Mouse (Mus musculus): Measurements from ENCODE around the gene Aasdh. TPM values are rescaled to one million over a fixed set of nuclear protein-coding genes. Genes with fewer than 3 reads are reported as not detected.

Gene Aasdh
- polyA plus RNA-seq (2015; fragmentation: Nextera tagmentation; extraction: Ambion mirVana), result 20.4 and 21.6 TPM in 2 replicates

GRCm38 (mm10) chr5:76905405-76906154, at the start of gene Aasdh:
TSS of gene Aasdh (minus strand) at chr5:76905514.
- H3K9me3 ChIP-seq, result no peaks in the 10 kb centered on the region
- H3K4me3 ChIP-seq, result peak within 1 kb of the TSS; percentile 84
- no peaks in the 10 kb centered on the region for H3K36me3 ChIP-seq (replicated peaks)
- peak within 1 kb of the TSS; percentile 82 for H3K9ac ChIP-seq
- H3K27me3 ChIP-seq (replicated peaks), result no peaks in the 10 kb centered on the region
- peak within 1 kb of the TSS; percentile 66 for H3K4me2 ChIP-seq
- under 1% methylated on average over 47 of the region's 47 CpGs for WGBS
- H3K4me1 ChIP-seq, result peaks cover 8% of the 10 kb centered on the region; the same call in 1 of the 2 replicates
- H3K27ac ChIP-seq, result peak within 1 kb of the TSS; percentile 89
- ATAC-seq (replicated peaks), result peak; percentile 99

- ATAC-seq (replicated peaks), result no peak
- no peaks in the 10 kb centered on the region for H3K27me3 ChIP-seq (replicated peaks)
- H3K4me3 ChIP-seq, result no peak overlapping the region
- WGBS, result 85% methylated on average over 6 of the region's 6 CpGs
- H3K9me3 ChIP-seq, result no peaks in the 10 kb centered on the region
- H3K4me2 ChIP-seq, result no peak overlapping the region
- peaks cover 14% of the 10 kb centered on the region; the same call in 1 of the 2 replicates for H3K36me3 ChIP-seq (replicated peaks)
- no peak overlapping the region for H3K27ac ChIP-seq
- no peak overlapping the region for H3K9ac ChIP-seq
- peaks cover 24% of the 10 kb centered on the region for H3K4me1 ChIP-seq
Measured at GRCm38 (mm10) chr5:76954271-76954900, 49.1 kb upstream of the Aasdh start.

GRCm38 (mm10) chr5:76953794-76954193, 48.5 kb upstream of the Aasdh start:
- H3K9ac ChIP-seq, result no peak overlapping the region
- H3K36me3 ChIP-seq (replicated peaks), result peaks cover 12% of the 10 kb centered on the region; the same call in 1 of the 2 replicates
- no peaks in the 10 kb centered on the region for H3K9me3 ChIP-seq
- H3K4me3 ChIP-seq, result no peak overlapping the region
- peaks cover 25% of the 10 kb centered on the region for H3K4me1 ChIP-seq
- H3K27ac ChIP-seq, result no peak overlapping the region
- H3K27me3 ChIP-seq (replicated peaks), result no peaks in the 10 kb centered on the region
- no peak for ATAC-seq (replicated peaks)
- no peak overlapping the region for H3K4me2 ChIP-seq
- WGBS, result 85% methylated on average over 3 of the region's 3 CpGs

GRCm38 (mm10) chr5:76952112-76953040, 47.1 kb upstream of the Aasdh start:
- Histone ChIP-seq H3K4me2 (peak overlapping the region; percentile 93), H3K4me3 (peak overlapping the region; percentile 65), H3K9ac (peak overlapping the region; percentile 63), H3K36me3 (replicated peaks) (peaks cover 9% of the 10 kb centered on the region; the same call in 1 of the 2 replicates), H3K27ac (peak overlapping the region; percentile 82), H3K9me3 (no peaks in the 10 kb centered on the region), H3K27me3 (replicated peaks) (no peaks in the 10 kb centered on the region), H3K4me1 (peaks cover 25% of the 10 kb centered on the region)
- no peak for ATAC-seq (replicated peaks)
- 22% methylated on average over 7 of the region's 7 CpGs for WGBS

GRCm38 (mm10) chr5:76951106-76952027, 46.1 kb upstream of the Aasdh start, which contains the start of the genes Paics and Ppat:
TSS of gene Paics (plus strand) at chr5:76951307.
TSS of gene Ppat (minus strand) at chr5:76951578.
- under 1% methylated on average over 81 of the region's 81 CpGs for WGBS
- Histone ChIP-seq H3K9ac (peak within 1 kb of the TSS; percentile 63), H3K4me3 (peak within 1 kb of the TSS; percentile 65), H3K36me3 (replicated peaks) (no peaks in the 10 kb centered on the region), H3K4me2 (peak within 1 kb of the TSS; percentile 93), H3K27me3 (replicated peaks) (no peaks in the 10 kb centered on the region), H3K27ac (peak within 1 kb of the TSS; percentile 82), H3K4me1 (peaks cover 25% of the 10 kb centered on the region), H3K9me3 (no peaks in the 10 kb centered on the region)
- peak; percentile 98 for ATAC-seq (replicated peaks)

- H3K36me3 ChIP-seq (replicated peaks), result no peaks in the 10 kb centered on the region
- under 1% methylated on average over 24 of the region's 24 CpGs for WGBS
- no peak; the same call in 1 of the 2 replicates for ATAC-seq (replicated peaks)
Measured at GRCm38 (mm10) chr5:76950343-76951105, 45.2 kb upstream of the Aasdh start.

GRCm38 (mm10) chr5:76947758-76948157, 42.4 kb upstream of the Aasdh start:
- H3K9me3 ChIP-seq, result no peaks in the 10 kb centered on the region
- H3K27me3 ChIP-seq (replicated peaks), result no peaks in the 10 kb centered on the region
- no peaks in the 10 kb centered on the region for H3K36me3 ChIP-seq (replicated peaks)
- no peak overlapping the region for H3K4me2 ChIP-seq
- H3K27ac ChIP-seq, result no peak overlapping the region
- no peak for ATAC-seq (replicated peaks)
- peaks cover 23% of the 10 kb centered on the region for H3K4me1 ChIP-seq
- H3K9ac ChIP-seq, result no peak overlapping the region
- H3K4me3 ChIP-seq, result no peak overlapping the region
- 93% methylated on average over 4 of the region's 4 CpGs for WGBS

More at GRCm38 (mm10) chr5:76950343-76951105, 45.2 kb upstream of the Aasdh start:
- Histone ChIP-seq H3K9ac (peak overlapping the region; percentile 63), H3K4me3 (peak overlapping the region; percentile 65), H3K27me3 (replicated peaks) (no peaks in the 10 kb centered on the region), H3K4me1 (peaks cover 25% of the 10 kb centered on the region), H3K27ac (peak overlapping the region; percentile 82), H3K4me2 (peak overlapping the region; percentile 93), H3K9me3 (no peaks in the 10 kb centered on the region)

GRCm38 (mm10) chr5:76947142-76947541, 41.8 kb upstream of the Aasdh start:
- 96% methylated on average over 4 of the region's 4 CpGs for WGBS
- no peaks in the 10 kb centered on the region for H3K36me3 ChIP-seq (replicated peaks)
- no peaks in the 10 kb centered on the region for H3K27me3 ChIP-seq (replicated peaks)
- no peak overlapping the region for H3K27ac ChIP-seq
- H3K9ac ChIP-seq, result no peak overlapping the region
- H3K4me3 ChIP-seq, result no peak overlapping the region
- no peaks in the 10 kb centered on the region for H3K9me3 ChIP-seq
- no peak overlapping the region for H3K4me2 ChIP-seq
- ATAC-seq (replicated peaks), result no peak
- H3K4me1 ChIP-seq, result peaks cover 17% of the 10 kb centered on the region

GRCm38 (mm10) chr5:76945678-76946033, 40.3 kb upstream of the Aasdh start:
- WGBS, result 74% methylated on average over 2 of the region's 2 CpGs
- Histone ChIP-seq H3K4me1 (peaks cover 14% of the 10 kb centered on the region), H3K4me2 (no peak overlapping the region), H3K36me3 (replicated peaks) (no peaks in the 10 kb centered on the region), H3K27me3 (replicated peaks) (no peaks in the 10 kb centered on the region), H3K27ac (no peak overlapping the region), H3K9me3 (no peaks in the 10 kb centered on the region), H3K9ac (no peak overlapping the region), H3K4me3 (no peak overlapping the region)
- ATAC-seq (replicated peaks), result no peak

GRCm38 (mm10) chr5:76944965-76945677, 39.8 kb upstream of the Aasdh start:
- H3K4me3 ChIP-seq, result no peak overlapping the region
- ATAC-seq (replicated peaks), result no peak
- 81% methylated on average over 6 of the region's 6 CpGs for WGBS

More at GRCm38 (mm10) chr5:76944965-76945677, 39.8 kb upstream of the Aasdh start:
- Histone ChIP-seq H3K9ac (no peak overlapping the region), H3K27ac (no peak overlapping the region), H3K36me3 (replicated peaks) (no peaks in the 10 kb centered on the region), H3K9me3 (no peaks in the 10 kb centered on the region), H3K27me3 (replicated peaks) (no peaks in the 10 kb centered on the region), H3K4me1 (peaks cover 8% of the 10 kb centered on the region), H3K4me2 (no peak overlapping the region)
